Mouse (Mus musculus) lung, adult 10 weeks (tissue): ENCODE data around the gene Cables2. TPM values are rescaled to one million over a fixed set of nuclear protein-coding genes. Genes with fewer than 3 reads are reported as not detected.

Experiments used
- polyA plus RNA-seq: library from polyadenylated mRNA; stranded (reverse); fragments of 350-450 nt; fragmentation: Illumina TruSeq; extraction: RNeasy Lipid Tissue Mini Kit (QIAGEN cat#74804); gene quantifications from one replicate; pipeline ENCODE4 v1.2.3, GENCODE M21; 2014; ENCODE audit warnings: low read depth, low replicate concordance; ENCODE audit not compliant: insufficient read depth

Gene Cables2
- polyA plus RNA-seq, result 10.9 TPM

GRCm38 (mm10) chr2:180273394-180274244 lies at the start of gene Cables2:
Gene Cables2, minus strand, starts transcription at chr2:180273496.

GRCm38 (mm10) chr2:180289440-180290108 lies 16.3 kb upstream of the Cables2 start, which contains the start of gene Rbbp8nl:
Gene Rbbp8nl, minus strand, starts transcription at chr2:180289879.

GRCm38 (mm10) chr2:180257001-180257521 lies 16.2 kb downstream of the Cables2 start, which contains the start of gene Rps21:
Gene Rps21, plus strand, starts transcription at chr2:180257377.

GRCm38 (mm10) chr2:180225762-180226378 lies 47.4 kb downstream of the Cables2 start, which contains the start of gene Lama5:
Gene Lama5, minus strand, starts transcription at chr2:180225859.

Other genes with a start within 250 kb of the Cables2 start
- 27.4 TPM for gene Lsm14b, start 248.5 kb downstream of the Cables2 start, polyA plus RNA-seq
- gene Psma7, start 231.1 kb downstream of the Cables2 start, polyA plus RNA-seq, result 214 TPM
- gene Ss18l1, start 231.0 kb downstream of the Cables2 start, polyA plus RNA-seq, result 1.5 TPM
- 15.8 TPM for gene Mtg2, start 202.9 kb downstream of the Cables2 start, polyA plus RNA-seq
- not detected for gene Hrh3, start 169.0 kb downstream of the Cables2 start, polyA plus RNA-seq
- gene Osbpl2, start 154.2 kb downstream of the Cables2 start, polyA plus RNA-seq, result 22.9 TPM
- gene Adrm1, start 102.0 kb downstream of the Cables2 start, polyA plus RNA-seq, result 64.0 TPM
- gene Lama5, start 47.6 kb downstream of the Cables2 start, polyA plus RNA-seq, result 51.5 TPM
- gene Rps21, start 16.1 kb downstream of the Cables2 start, polyA plus RNA-seq, result 2,570 TPM
- 0.29 TPM for gene Rbbp8nl, start 16.4 kb upstream of the Cables2 start, polyA plus RNA-seq
- 3.8 TPM for gene Gata5, start 61.2 kb upstream of the Cables2 start, polyA plus RNA-seq
- gene Slco4a1, start 182.7 kb upstream of the Cables2 start, polyA plus RNA-seq, result 0.85 TPM
- gene Ntsr1, start 226.5 kb upstream of the Cables2 start, polyA plus RNA-seq, result not detected